Mouse (Mus musculus) limb, embryonic 14.5 days (tissue): Measurements from ENCODE around the gene Ifitm6. TPM values are rescaled to one million over a fixed set of nuclear protein-coding genes. Genes with fewer than 3 reads are reported as not detected.
"Not testable (repeated sequence)": the region's sequence is repeated elsewhere in the genome, so short reads cannot be mapped to it uniquely, and the experiment has no call there.

ENCODE experiments used
- ATAC-seq: fragments of 200-750 bp; cut with Nextera tagmentation; 2 replicates; pipeline ENCODE4 v1.8.0; 2017; ENCODE audit warnings: low read depth, moderate number of reproducible peaks, moderate TSS enrichment; ENCODE audit not compliant: low FRiP score
- DNase-seq: peaks from one replicate; pipeline ENCODE4 v3.0.0-alpha.2; 2015; ENCODE audit warnings: low spot score
- H3K27ac ChIP-seq: fragments of 300-500 bp; sonication (generic); replicated peaks from 2 replicates; pipeline ENCODE4 v1.5.1; 2014; ENCODE audit warnings: low read depth, mild to moderate bottlenecking, low read length, moderate library complexity, mixed read lengths
- H3K27me3 ChIP-seq: fragments of 300-500 bp; sonication (generic); 2 replicates; pipeline ENCODE4 v1.6.1; 2014; ENCODE audit warnings: low read length, mixed read lengths; ENCODE audit not compliant: control insufficient read depth, insufficient read depth
- H3K36me3 ChIP-seq: fragments of 300-500 bp; sonication (generic); 2 replicates; pipeline ENCODE4 v1.6.1; 2014; ENCODE audit warnings: mild to moderate bottlenecking, low read length, moderate library complexity, mixed read lengths; ENCODE audit not compliant: control insufficient read depth, insufficient read depth
- H3K4me1 ChIP-seq: fragments of 300-500 bp; sonication (generic); 2 replicates; pipeline ENCODE4 v1.6.1; 2014; ENCODE audit warnings: antibody characterized with exemption, low read length, mixed read lengths; ENCODE audit not compliant: control insufficient read depth, insufficient read depth
- H3K4me2 ChIP-seq: fragments of 300-500 bp; sonication (generic); replicated peaks from 2 replicates; pipeline ENCODE4 v1.6.1; 2014; ENCODE audit warnings: low read depth, mild to moderate bottlenecking, low read length, moderate library complexity; ENCODE audit not compliant: severe bottlenecking
- H3K4me3 ChIP-seq: fragments of 300-500 bp; sonication (generic); replicated peaks from 2 replicates; pipeline ENCODE4 v1.5.1; 2014; ENCODE audit warnings: low read length
- H3K9ac ChIP-seq: fragments of 300-500 bp; sonication (generic); 2 replicates; pipeline ENCODE4 v1.6.1; 2014; ENCODE audit warnings: mild to moderate bottlenecking, low read depth, low read length, moderate library complexity; ENCODE audit not compliant: severe bottlenecking
- H3K9me3 ChIP-seq: fragments of 300-500 bp; sonication (generic); 2 replicates; pipeline ENCODE4 v1.6.1; 2016; ENCODE audit warnings: low read length; ENCODE audit not compliant: control insufficient read depth
- POLR2A ChIP-seq: fragments of 200-500 bp; IDR thresholded peaks from 2 replicates; pipeline ENCODE4 v1.8.0; 2012; ENCODE audit warnings: inconsistent platforms, mild to moderate bottlenecking, moderate library complexity, borderline replicate concordance; ENCODE audit not compliant: insufficient read depth, insufficient read length; ENCODE audit errors: extremely low read depth
- WGBS: fragments of 180-500 bp; shearing (Covaris S2); extraction: QIAGEN DNeasy Blood & Tissue Kit; methylation state at CpG from one replicate; pipeline ENCODE4 v1.1.7; 2014; 5-methylcytosine and 5-hydroxymethylcytosine counted together
- polyA plus RNA-seq, 2 experiments: library from polyadenylated mRNA; depleted of rRNA in 1 of 2; stranded (reverse) in 1 of 2; unstranded in 1 of 2; fragments of >200 nt; fragmentation: Nextera tagmentation in 1 of 2; extraction: Ambion mirVana in 1 of 2; gene quantifications; 2 replicates each; pipeline versions ENCODE4 v1.2.1 to v1.2.3; 2012 to 2014

Ifitm6 gene
- polyA plus RNA-seq, 2 experiments, result 1.7 to 1.8 TPM

DNA sequence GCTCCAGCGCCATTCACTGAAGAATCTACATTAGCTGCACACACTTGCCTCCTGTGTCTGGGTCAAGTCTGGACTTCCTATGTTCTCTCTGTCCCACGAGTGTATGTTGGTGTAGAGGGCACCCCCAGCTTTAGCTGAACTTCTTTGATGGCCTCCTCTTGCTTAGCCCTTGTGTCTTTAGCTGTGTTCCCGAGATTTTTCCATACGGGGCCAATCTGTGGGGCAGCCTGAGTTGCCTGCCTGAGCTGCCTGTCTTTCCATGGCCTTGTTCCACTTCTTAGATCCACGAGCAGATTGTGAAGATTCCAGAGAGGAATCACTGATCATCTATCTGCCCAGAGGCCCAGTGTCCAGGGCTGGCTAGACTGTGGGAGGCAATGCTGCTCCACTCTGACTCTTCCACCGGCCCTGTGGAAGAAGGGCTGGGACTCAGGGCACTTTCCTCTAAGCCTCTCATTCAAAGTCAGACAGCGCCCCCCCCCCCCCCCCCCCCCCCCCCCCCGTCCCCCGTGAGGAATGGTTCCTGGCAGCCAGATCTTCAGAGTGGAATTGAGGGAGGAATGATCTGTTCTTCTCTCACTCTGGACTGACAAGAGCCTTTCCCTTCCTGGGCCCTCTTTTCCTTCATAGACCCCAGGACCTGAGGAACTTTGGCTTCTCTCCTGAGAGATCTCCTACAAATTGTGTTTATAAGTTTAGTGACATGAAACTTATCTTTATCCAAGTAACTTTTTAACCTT is 23.3 kb upstream of the Ifitm6 start:
- Histone ChIP-seq H3K4me2 (0 out of 2 replicates have a peak overlapping the region, but pooled peaks have one; percentile 2), H3K9ac (no peak overlapping the region), H3K27me3 (no peaks in the 10 kb centered on the region), H3K9me3 (no peaks in the 10 kb centered on the region), H3K27ac (peak overlapping the region; percentile 88), H3K36me3 (no peaks in the 10 kb centered on the region), H3K4me1 (peaks cover 17% of the 10 kb centered on the region), H3K4me3 (no peak overlapping the region)
- DNase-seq, result no peak
- no peak for TF ChIP-seq POLR2A
- WGBS, result 29% methylated on average over 6 of the region's 9 CpGs
- peak; percentile 24; the same call in 1 of the 2 replicates for ATAC-seq

DNA sequence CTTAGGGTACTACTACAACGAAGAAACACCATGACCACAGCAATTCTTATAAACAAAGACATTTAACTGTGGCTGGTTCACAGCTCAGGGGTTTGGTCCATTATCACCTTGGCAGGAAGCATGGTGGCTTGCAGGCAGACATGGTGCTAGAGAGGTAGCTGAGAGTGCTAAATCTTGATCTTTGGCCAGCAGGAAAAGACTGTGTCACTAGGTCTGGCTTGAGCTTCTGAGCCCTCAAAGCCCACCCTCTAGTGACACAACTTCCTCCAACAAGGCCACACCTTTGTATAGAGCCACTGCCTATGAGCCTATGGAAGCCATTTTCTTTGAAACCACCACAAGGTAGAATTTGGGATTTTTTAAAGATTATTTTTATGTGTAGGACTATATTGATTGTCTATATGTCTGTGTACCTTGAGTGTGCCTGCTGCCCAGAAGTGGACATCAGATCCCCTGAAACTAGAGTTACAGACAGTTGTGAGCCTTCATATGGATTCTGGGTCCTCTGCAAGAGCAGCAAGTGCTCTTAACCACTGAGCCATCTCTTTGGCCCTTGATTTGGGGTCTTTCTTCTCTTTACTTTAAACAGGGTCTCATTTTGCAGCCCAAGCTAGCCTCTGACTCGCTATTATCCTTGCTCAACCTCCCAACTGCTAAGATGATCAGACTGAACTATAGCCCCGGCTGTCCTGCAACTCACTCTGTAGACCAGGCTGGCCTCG is 21.8 kb upstream of the Ifitm6 start:
- no peak for TF ChIP-seq POLR2A
- Histone ChIP-seq H3K27ac (no peak overlapping the region), H3K27me3 (no peaks in the 10 kb centered on the region), H3K4me1 (peaks cover 17% of the 10 kb centered on the region), H3K36me3 (no peaks in the 10 kb centered on the region), H3K4me2 (no peak overlapping the region), H3K4me3 (no peak overlapping the region), H3K9me3 (no peaks in the 10 kb centered on the region), H3K9ac (no peak overlapping the region)
- no peak for ATAC-seq
- WGBS, result 96% methylated on average over 4 of the region's 4 CpGs
- DNase-seq, result no peak

DNA sequence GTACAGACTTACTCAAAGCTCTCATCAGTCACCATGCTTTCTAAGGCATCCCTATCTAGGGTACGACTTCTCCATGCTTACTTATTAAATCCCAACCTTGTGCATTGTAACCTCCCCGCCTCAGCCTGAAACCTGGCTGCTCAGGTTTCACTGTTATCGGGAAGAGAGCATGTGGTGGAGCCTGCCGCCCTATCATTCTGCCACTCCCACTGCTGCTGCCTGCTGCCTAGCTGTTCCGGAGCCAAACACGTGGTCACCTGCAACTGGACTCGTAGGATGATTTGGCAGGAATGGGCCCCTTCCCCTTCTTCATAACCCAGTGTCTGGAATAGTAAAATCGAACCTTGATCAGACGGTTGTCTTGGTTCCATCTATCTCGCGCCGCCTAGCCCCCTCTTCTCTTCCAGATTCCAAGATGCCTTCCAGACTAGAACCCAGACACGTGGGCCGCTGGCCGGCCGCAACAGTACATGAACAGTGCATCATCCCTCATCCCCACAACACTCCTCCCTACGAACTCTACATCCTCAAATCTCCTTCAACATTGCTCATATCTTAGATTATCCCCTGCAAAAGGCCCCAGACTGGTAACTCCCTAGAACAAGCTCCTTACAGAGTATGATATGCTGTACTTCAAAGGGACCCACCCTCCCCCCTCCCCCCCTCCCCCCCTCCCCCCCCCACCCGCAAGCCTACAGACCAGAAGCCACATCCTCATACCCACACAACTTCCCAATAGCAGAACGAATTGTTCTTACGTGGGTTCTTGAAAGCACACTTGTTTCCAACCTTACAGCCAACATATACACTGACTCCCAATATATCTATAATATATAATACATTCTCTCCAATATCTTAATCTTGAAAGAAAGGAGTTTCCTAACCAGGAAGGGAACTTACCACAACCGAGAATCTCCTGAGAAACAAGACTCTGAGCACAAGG is 20.6 kb upstream of the Ifitm6 start:
- DNase-seq, result no peak
- 70% methylated on average over 20 of the region's 21 CpGs for WGBS

DNA sequence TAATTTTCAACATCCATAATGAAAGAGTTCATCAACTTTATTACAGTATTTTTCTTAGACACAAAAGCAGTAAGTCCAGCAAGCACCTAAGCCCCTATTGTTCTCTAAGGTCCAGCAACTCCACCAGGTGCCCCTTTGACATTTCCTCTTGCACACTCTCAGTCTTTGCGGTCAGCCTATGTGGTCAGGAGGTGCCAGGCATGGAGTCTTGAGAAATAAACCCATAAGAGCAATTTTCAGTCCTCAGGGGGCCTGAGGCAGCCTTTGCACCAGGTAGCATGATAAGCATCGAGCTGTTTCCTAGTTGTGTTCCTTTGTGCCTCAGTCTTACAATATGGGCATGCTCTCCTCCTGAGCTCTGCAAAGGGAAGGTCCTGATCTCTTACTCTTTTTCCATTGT is 18.9 kb upstream of the Ifitm6 start:
- not testable (repeated sequence) for H3K4me3 ChIP-seq, H3K27ac ChIP-seq, H3K9ac ChIP-seq, H3K36me3 ChIP-seq, ATAC-seq, DNase-seq, H3K4me1 ChIP-seq, H3K4me2 ChIP-seq, H3K27me3 ChIP-seq, H3K9me3 ChIP-seq
- WGBS, result 78% methylated on average over 1 of the region's 2 CpGs

More for the DNA sequence above, 20.6 kb upstream of the Ifitm6 start:
- H3K9ac ChIP-seq, result no peak overlapping the region
- peaks cover 20% of the 10 kb centered on the region for H3K4me1 ChIP-seq
- H3K9me3 ChIP-seq, result no peaks in the 10 kb centered on the region
- H3K36me3 ChIP-seq, result no peaks in the 10 kb centered on the region
- no peak overlapping the region for H3K4me2 ChIP-seq
- H3K4me3 ChIP-seq, result no peak overlapping the region
- no peak for ATAC-seq
- H3K27ac ChIP-seq, result no peak overlapping the region
- H3K27me3 ChIP-seq, result no peaks in the 10 kb centered on the region
- no peak for TF ChIP-seq POLR2A

DNA sequence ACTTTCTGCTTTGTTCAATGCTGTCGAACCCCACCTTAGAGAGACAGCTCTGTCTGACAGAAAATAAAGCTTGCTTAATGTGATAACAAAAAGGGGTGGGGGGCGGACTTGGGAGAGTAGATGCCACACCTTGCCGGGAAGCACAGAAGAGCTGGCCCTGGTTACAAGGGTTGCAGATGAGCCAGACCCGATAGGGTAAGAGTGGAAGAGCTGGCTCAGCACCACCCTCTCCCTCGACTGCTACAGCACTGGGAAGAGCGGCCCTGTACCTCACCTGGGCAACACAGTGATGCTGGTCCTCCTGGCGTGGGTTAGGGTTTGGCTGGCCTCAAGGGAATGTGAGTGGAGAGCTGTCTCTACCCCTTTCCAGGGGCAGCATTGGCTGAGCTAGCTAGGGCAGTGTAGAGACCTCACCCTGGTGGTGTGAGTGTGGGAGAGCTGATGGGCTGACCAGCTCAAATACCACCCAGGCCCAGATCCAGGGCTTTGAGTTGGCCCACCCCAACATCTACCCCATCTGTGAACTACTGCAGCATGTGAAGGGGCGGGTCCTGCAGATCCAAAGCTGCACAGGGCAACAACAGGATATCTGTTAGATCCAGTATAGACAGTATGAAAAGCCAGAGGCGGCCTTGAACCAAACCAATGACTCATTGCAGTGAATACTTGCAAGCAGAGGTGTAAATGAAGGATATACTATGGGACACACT is 14.9 kb upstream of the Ifitm6 start:
- Histone ChIP-seq H3K4me3 (no peak overlapping the region), H3K4me1 (0 out of 2 replicates have a peak, but pooled peaks cover 3% of the 10 kb centered on the region), H3K9me3 (no peaks in the 10 kb centered on the region), H3K27ac (no peak overlapping the region), H3K4me2 (no peak overlapping the region), H3K36me3 (no peaks in the 10 kb centered on the region), H3K9ac (no peak overlapping the region), H3K27me3 (no peaks in the 10 kb centered on the region)
- ATAC-seq (no peak), DNase-seq (no peak)
- no peak for TF ChIP-seq POLR2A
- 71% methylated on average over 9 of the region's 9 CpGs for WGBS
